Mouse (Mus musculus): ENCODE measurements around the gene 6030498E09Rik.

GRCm38 (mm10) chrX:38996265-38996664, 223.8 kb downstream of the 6030498E09Rik start:
- TF ChIP-seq POLR2A (IDR thresholded peaks at IDR 0.05; ENCODE audit: insufficient read depth, low read depth, low read length) (no peak), CTCF (IDR thresholded peaks at IDR 0.05; ENCODE audit: insufficient read depth, low read depth, low read length) (no peak)
